Mouse (Mus musculus) lung, postnatal 0 days (tissue): ENCODE results near the gene Ccdc59.

ENCODE experiments used
- CTCF ChIP-seq: IDR thresholded peaks from 2 replicates; pipeline ENCODE4 v1.5.1; 2016; ENCODE audit warnings: antibody characterized with exemption, mild to moderate bottlenecking
- EP300 ChIP-seq: IDR thresholded peaks from 2 replicates; pipeline ENCODE4 v1.6.1; 2016; ENCODE audit warnings: antibody characterized with exemption, mild to moderate bottlenecking, control low read depth

DNA sequence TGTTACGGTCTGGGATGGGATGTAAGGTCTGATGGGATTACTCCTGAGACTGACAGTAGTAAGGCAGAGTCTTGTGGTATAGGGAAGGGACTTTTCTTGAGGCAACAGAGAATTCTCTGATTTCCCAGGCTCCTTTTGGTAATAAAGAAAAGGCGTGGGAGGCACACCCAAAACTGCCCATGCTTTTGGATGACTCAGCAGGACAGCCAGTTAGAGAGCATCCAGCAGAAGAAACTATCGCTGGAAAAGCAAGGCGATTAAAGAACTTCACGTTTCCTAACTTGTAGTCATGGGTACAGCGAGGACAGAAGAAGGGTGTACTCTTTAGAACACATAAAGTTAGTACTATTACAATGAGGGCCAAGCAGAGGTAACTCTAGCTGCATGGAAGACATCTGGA lies 38.7 kb upstream of the Ccdc59 start:
- no peak for TF ChIP-seq CTCF
- TF ChIP-seq EP300 = no peak
